In the genomic region with DNA sequence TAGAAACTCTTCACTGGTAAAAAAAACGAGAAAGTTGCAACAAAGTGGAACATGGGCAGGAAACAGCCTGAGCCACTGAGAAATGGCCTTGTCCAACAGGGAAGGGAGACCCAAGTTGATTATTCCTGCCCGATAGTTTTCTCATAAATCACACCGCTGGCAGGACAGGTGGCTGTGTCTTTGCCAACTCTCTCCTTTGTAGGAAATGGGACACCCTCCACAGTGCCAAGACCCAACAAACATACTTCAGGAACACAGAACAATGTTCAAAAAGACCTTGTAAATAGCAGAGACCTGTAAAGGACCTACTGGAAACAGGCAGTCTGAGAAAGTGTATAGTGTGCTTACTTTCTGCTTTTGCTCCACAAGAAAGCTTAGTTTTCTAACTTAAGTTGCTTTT, we compare ENCODE assay signal across 18 mouse cellular contexts.
"Had no signal": no experiment of that assay in that cellular context is flagged by ENCODE, and none has a peak within 500 bp of the region (broad histone marks: within the 10 kb centered on the region; RNA-seq: fewer than 3 reads in every experiment).

No protein-coding gene starts in this region.

- H3K4me3 ChIP-seq: midbrain, embryonic 10.5 days; midbrain, embryonic 12.5 days; myocyte; neural tube, embryonic 13.5 days; neural tube, embryonic 15.5 days had no signal

- H3K9me3 ChIP-seq: midbrain, embryonic 10.5 days; midbrain, embryonic 12.5 days; neural tube, embryonic 13.5 days; neural tube, embryonic 15.5 days had no signal

- H3K27me3 ChIP-seq: midbrain, embryonic 12.5 days; neural tube, embryonic 13.5 days; neural tube, embryonic 15.5 days had no signal

- H3K36me3 ChIP-seq: midbrain, embryonic 10.5 days; midbrain, embryonic 12.5 days; neural tube, embryonic 13.5 days; neural tube, embryonic 15.5 days had no signal

- H3K4me1 ChIP-seq: midbrain, embryonic 10.5 days; midbrain, embryonic 12.5 days; neural tube, embryonic 13.5 days; neural tube, embryonic 15.5 days had no signal

- H3K4me2 ChIP-seq: lung, embryonic 14.5 days; midbrain, embryonic 12.5 days; neural tube, embryonic 13.5 days; neural tube, embryonic 15.5 days had no signal

- H3K9ac ChIP-seq: lung, embryonic 14.5 days; midbrain, embryonic 12.5 days; neural tube, embryonic 13.5 days; neural tube, embryonic 15.5 days had no signal

- H3K27ac ChIP-seq: midbrain, embryonic 10.5 days; midbrain, embryonic 12.5 days; neural tube, embryonic 13.5 days; neural tube, embryonic 15.5 days had no signal

- DNase-seq: lung, adult 18-20 months; lung, embryonic 14.5 days; lung, postnatal 10 days; lung, postnatal 4 days; midbrain, embryonic 14.5 days; retina, postnatal 1 day; right cerebral cortex, adult 18-20 months; right cerebral cortex, postnatal 25 days; right cerebral cortex, postnatal 4 days; spleen, adult 18-20 months; thymus, adult 18-20 months; thymus, postnatal 14 days; thymus, postnatal 36 days had no signal
